Comparison of ENCODE assay signal across 12 mouse cellular contexts in the genomic region with DNA sequence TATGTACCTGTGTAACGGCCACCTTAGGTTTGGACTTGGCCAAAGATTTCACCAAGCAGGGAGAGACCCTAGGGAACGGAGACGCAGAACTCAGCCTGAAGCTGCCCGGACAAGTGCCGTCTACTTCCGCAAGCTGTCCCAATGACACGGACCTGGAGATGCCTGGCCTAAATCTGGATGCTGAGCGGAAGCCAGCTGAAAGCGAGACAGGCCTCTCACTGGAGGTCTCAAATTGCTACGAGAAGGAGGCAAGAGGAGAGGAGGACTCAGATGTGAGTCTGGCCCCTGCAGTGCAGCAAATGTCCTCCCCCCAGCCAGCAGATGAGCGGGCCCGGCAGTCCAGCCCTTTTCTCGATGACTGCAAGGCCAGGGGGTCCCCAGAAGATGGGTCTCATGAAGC. TPM values are rescaled to one million over a fixed set of nuclear protein-coding genes. Genes with fewer than 3 reads are reported as not detected.
DNase-seq lines count a peak whose midpoint lies in the region; ATAC-seq lines count a peak whose summit lies in the region.
"Had no signal": no experiment of that assay in that cellular context is flagged by ENCODE, and none has a peak within 500 bp of the region (broad histone marks: within the 10 kb centered on the region; RNA-seq: fewer than 3 reads in every experiment).

No protein-coding gene starts in this region.

- no peak overlapping the region for H3K9ac ChIP-seq in kidney, embryonic 14.5 days (ENCODE audit: low read depth, low read length)
- H3K9ac ChIP-seq in midbrain, embryonic 15.5 days = no peak overlapping the region
- H3K9ac ChIP-seq: liver, embryonic 13.5 days had no signal

- no peaks in the 10 kb centered on the region for H3K27me3 ChIP-seq in kidney, embryonic 14.5 days (ENCODE audit: control insufficient read depth, insufficient read depth, low read length)
- H3K27me3 ChIP-seq in embryonic facial prominence, embryonic 10.5 days (replicated peaks; ENCODE audit: low read depth, poor library complexity, severe bottlenecking) = no peaks in the 10 kb centered on the region
- no peaks in the 10 kb centered on the region for H3K27me3 ChIP-seq in midbrain, embryonic 15.5 days (replicated peaks)

- H3K4me1 ChIP-seq in kidney, embryonic 14.5 days (ENCODE audit: control insufficient read depth, insufficient read depth, low read length) = peaks cover 49% of the 10 kb centered on the region
- H3K4me1 ChIP-seq in embryonic facial prominence, embryonic 10.5 days = peaks cover 43% of the 10 kb centered on the region
- H3K4me1 ChIP-seq in midbrain, embryonic 15.5 days = peaks cover 38% of the 10 kb centered on the region

- 69% methylated on average over 13 of the region's 13 CpGs for WGBS in kidney, embryonic 14.5 days
- WGBS in embryonic facial prominence, embryonic 10.5 days = 80% methylated on average over 13 of the region's 13 CpGs
- 79% methylated on average over 13 of the region's 13 CpGs for WGBS in midbrain, embryonic 15.5 days

- H3K9me3 ChIP-seq in kidney, embryonic 14.5 days (ENCODE audit: control insufficient read depth, low read length) = no peaks in the 10 kb centered on the region
- H3K9me3 ChIP-seq in embryonic facial prominence, embryonic 10.5 days = no peaks in the 10 kb centered on the region
- no peaks in the 10 kb centered on the region for H3K9me3 ChIP-seq in midbrain, embryonic 15.5 days
- H3K9me3 ChIP-seq: liver, embryonic 13.5 days had no signal

- H3K4me3 ChIP-seq in kidney, embryonic 14.5 days (ENCODE audit: low read length) = no peak overlapping the region
- H3K4me3 ChIP-seq in embryonic facial prominence, embryonic 10.5 days = no peak overlapping the region
- no peak overlapping the region for H3K4me3 ChIP-seq in midbrain, embryonic 15.5 days
- H3K4me3 ChIP-seq: erythroblast, embryonic 14.5 days; liver, embryonic 13.5 days had no signal

- H3K27ac ChIP-seq in kidney, embryonic 14.5 days (ENCODE audit: low read depth, low read length) = peak overlapping the region; percentile 84; the same call in 1 of the 2 replicates
- H3K27ac ChIP-seq in embryonic facial prominence, embryonic 10.5 days (replicated peaks) = peak overlapping the region; percentile 71
- peak overlapping the region; percentile 93 for H3K27ac ChIP-seq in midbrain, embryonic 15.5 days
- H3K27ac ChIP-seq: liver, embryonic 13.5 days had no signal

- DNase-seq in kidney, postnatal 14 days = no peak
- no peak for DNase-seq in embryonic facial prominence, embryonic 10.5 days (ENCODE audit: low spot score)
- DNase-seq in gastrocnemius, adult 18-20 months (ENCODE audit: low spot score) = peak; percentile 81
- no peak for DNase-seq in urinary bladder, postnatal 14 days (ENCODE audit: low spot score)
- no peak for DNase-seq in lung, adult 18-20 months
- DNase-seq in ovary, postnatal 14 days (ENCODE audit: low spot score) = no peak
- DNase-seq: adrenal gland, postnatal 36 days; liver, embryonic 13.5 days had no signal

- H3K4me2 ChIP-seq in kidney, embryonic 14.5 days (replicated peaks; ENCODE audit: low read depth, low read length) = no peak overlapping the region
- no peak overlapping the region for H3K4me2 ChIP-seq in midbrain, embryonic 15.5 days
- H3K4me2 ChIP-seq: liver, embryonic 13.5 days had no signal

- H3K36me3 ChIP-seq in kidney, embryonic 14.5 days (ENCODE audit: control insufficient read depth, insufficient read depth, low read length) = no peaks in the 10 kb centered on the region
- no peaks in the 10 kb centered on the region for H3K36me3 ChIP-seq in embryonic facial prominence, embryonic 10.5 days (replicated peaks)
- no peaks in the 10 kb centered on the region for H3K36me3 ChIP-seq in midbrain, embryonic 15.5 days (replicated peaks)
- H3K36me3 ChIP-seq: liver, embryonic 13.5 days had no signal

- ATAC-seq in kidney, embryonic 14.5 days (ENCODE audit: low FRiP score, low TSS enrichment) = no peak
- no peak for ATAC-seq in midbrain, embryonic 15.5 days (replicated peaks)
- ATAC-seq: inflammation-experienced regulatory T-cells, adult 6 months had no signal

RNA-seq across cellular contexts. Expression of a gene that starts 40.7 kb away (rescaled TPM):
- 134 and 136 TPM in 2 replicates for polyA plus RNA-seq in kidney, embryonic 14.5 days (2014; fragmentation: Nextera tagmentation; extraction: Ambion mirVana)
- 66.5 and 78.8 TPM in 2 replicates for polyA plus RNA-seq in embryonic facial prominence, embryonic 10.5 days (2016; fragmentation: Nextera tagmentation; extraction: Ambion mirVana)
- total RNA-seq in gastrocnemius, adult 18-20 months (2021) = 10 to 100 TPM; 16.4 to 16.5 TPM
- polyA plus RNA-seq in midbrain, embryonic 15.5 days (2015; fragmentation: Nextera tagmentation; extraction: Ambion mirVana) = 59.7 and 64.9 TPM in 2 replicates
